Mouse (Mus musculus) forebrain, embryonic 10.5 days (tissue): ENCODE measurements at regions not wholly inside any gene's neighbourhood (a gene's known extent, or its start where the extent isn't known, plus 50 kb on each side); places are given as distances from the start of the nearest gene placed in this dataset.

Experiments used
- DNase-seq: peaks from one replicate; pipeline ENCODE4 v3.0.0-alpha.2; 2017; ENCODE audit warnings: low spot score; ENCODE audit errors: extremely low spot score
- H3K27ac ChIP-seq: fragments of 300-500 bp; sonication (generic); 2 replicates; pipeline ENCODE4 v1.5.1; 2016; ENCODE audit warnings: mild to moderate bottlenecking
- H3K27me3 ChIP-seq: fragments of 300-500 bp; sonication (generic); 2 replicates; pipeline ENCODE4 v1.6.1; 2016; ENCODE audit warnings: mild to moderate bottlenecking; ENCODE audit not compliant: poor library complexity, severe bottlenecking
- H3K36me3 ChIP-seq: fragments of 300-500 bp; sonication (generic); replicated peaks from 2 replicates; pipeline ENCODE4 v1.6.1; 2016; ENCODE audit warnings: mild to moderate bottlenecking, moderate library complexity
- H3K4me1 ChIP-seq: fragments of 300-500 bp; sonication (generic); 2 replicates; pipeline ENCODE4 v1.6.1; 2016
- H3K4me3 ChIP-seq: fragments of 300-500 bp; sonication (generic); 2 replicates; pipeline ENCODE4 v1.5.1; 2016; ENCODE audit warnings: mild to moderate bottlenecking, moderate library complexity
- H3K9me3 ChIP-seq: fragments of 300-500 bp; sonication (generic); 2 replicates; pipeline ENCODE4 v1.6.1; 2016; ENCODE audit warnings: mild to moderate bottlenecking, moderate library complexity
- WGBS: fragments of 180-500 bp; shearing (Covaris S2); methylation state at CpG from one replicate; pipeline ENCODE4 v1.1.7; 2016; 5-methylcytosine and 5-hydroxymethylcytosine counted together

DNA sequence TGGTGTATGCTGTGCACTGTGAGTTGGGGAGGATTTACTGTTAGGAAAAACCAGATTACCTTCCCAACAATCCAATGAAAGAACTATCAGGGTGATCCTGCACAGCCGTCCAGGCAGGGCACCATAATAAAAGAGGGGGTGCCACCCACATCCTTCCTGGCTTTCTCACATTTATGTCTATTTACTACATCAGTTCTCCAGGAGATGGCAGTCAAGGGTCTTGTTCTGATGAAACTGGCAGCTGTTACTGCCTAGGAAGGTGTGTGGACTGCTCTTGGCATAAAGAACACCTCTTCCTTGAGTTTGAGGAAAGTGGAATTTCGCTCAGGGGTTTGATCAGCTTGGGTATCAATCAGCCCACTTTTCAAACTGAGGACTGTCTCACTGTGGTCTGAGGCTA, 54.6 kb upstream of the Tbx5 start:
- no peaks in the 10 kb centered on the region for H3K36me3 ChIP-seq
- no peaks in the 10 kb centered on the region for H3K4me1 ChIP-seq
- peaks cover 23% of the 10 kb centered on the region for H3K27me3 ChIP-seq
- no peak for DNase-seq
- WGBS, result 39% methylated on average over 2 of the region's 2 CpGs
- H3K4me3 ChIP-seq, result no peak overlapping the region
- no peak overlapping the region for H3K27ac ChIP-seq
- no peaks in the 10 kb centered on the region for H3K9me3 ChIP-seq

DNA sequence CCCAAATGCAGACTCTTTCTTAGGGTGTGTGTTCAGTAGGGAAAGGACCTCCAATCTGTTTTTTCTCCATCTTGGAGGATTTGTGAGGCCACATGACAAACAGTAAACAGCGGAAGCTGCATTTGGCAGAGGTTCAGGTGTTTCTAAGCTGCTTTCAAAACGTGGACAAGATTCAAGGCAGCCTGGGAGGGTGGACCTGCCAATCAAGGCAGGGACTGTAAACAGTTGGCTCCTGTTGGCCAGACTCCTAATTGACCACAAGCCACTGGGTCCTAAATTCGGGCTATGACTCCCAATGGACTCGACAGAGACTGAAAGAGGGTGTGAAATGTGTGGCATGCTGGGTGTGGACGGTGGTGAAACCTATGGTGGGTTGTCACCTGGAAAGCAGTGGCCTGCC, 51.1 kb upstream of the Tbx5 start:
- Histone ChIP-seq H3K27me3 (peaks cover 22% of the 10 kb centered on the region; the same call in 1 of the 2 replicates), H3K4me1 (no peaks in the 10 kb centered on the region), H3K36me3 (no peaks in the 10 kb centered on the region), H3K9me3 (peaks cover 4% of the 10 kb centered on the region; the same call in 1 of the 2 replicates), H3K4me3 (no peak overlapping the region), H3K27ac (no peak overlapping the region)
- 75% methylated on average over 5 of the region's 5 CpGs for WGBS
- DNase-seq, result no peak
